In the genomic region with DNA sequence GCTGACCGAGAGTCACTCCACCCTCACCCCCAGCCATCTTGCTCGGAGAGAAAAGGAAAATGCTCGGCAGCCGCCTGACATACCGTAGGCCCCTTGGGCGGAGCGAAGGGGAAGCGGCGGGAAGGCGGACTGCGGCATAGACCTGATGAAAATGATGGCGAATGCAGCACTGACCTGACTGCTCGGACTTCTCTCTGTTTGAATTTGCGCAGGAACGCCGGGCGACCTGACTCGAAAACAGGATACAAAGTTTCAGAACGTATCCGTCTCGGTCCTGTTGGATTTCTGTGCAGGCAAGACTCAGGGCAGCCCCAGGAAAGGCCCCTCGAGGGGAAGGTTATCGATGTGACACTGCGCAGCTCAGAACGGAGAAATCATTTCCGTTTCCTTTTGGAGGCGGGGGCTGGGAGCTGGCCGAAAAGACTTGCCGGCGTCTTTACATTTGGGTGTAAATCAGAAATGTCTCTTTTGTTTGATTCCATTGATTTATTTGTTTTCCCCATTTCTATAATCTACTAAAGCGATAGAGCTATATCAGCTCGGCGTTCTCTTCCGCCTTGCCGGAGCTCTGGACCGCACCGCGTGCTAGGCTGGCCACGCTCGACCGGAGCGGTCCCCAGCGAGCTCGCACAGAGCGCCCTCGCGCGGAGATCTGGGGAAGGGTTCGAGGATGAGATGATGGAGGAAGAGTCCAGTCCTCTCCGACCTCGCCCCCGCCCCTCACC, we compare ENCODE assay signal across 8 mouse cellular contexts. TPM values are rescaled to one million over a fixed set of nuclear protein-coding genes. Genes with fewer than 3 reads are reported as not detected.
DNase-seq lines count a peak whose midpoint lies in the region; ATAC-seq lines count a peak whose summit lies in the region.

Eif2s3x (minus strand) TSS at position 266 of the 725 bp plus-strand sequence.

- peak within 1 kb of the TSS; percentile 79 for H3K27ac ChIP-seq in intestine, embryonic 14.5 days (ENCODE audit: low read depth)

- no peaks in the 10 kb centered on the region for H3K4me1 ChIP-seq in intestine, embryonic 14.5 days (replicated peaks; ENCODE audit: control insufficient read depth, insufficient read depth, low read length)

- peak within 1 kb of the TSS; percentile 79 for H3K4me3 ChIP-seq in intestine, embryonic 14.5 days (ENCODE audit: low read depth, low read length)

- no peaks in the 10 kb centered on the region for H3K9me3 ChIP-seq in intestine, embryonic 14.5 days (ENCODE audit: control insufficient read depth, low read length)

- under 1% methylated on average over 52 of the region's 52 CpGs for WGBS in intestine, embryonic 14.5 days

- H3K9ac ChIP-seq in intestine, embryonic 14.5 days (ENCODE audit: low read length) = peak within 1 kb of the TSS; percentile 76

- DNase-seq in adrenal gland, adult (ENCODE audit: inconsistent age in 2 of 2, low spot score in 1 of 2) = peak; percentile 85 to 98
- peak; percentile 90 for DNase-seq in embryo, embryonic 10.5 days (ENCODE audit: low spot score)
- peak; percentile 86 for DNase-seq in gastrocnemius, postnatal 25 days
- DNase-seq in intestine, embryonic 14.5 days (ENCODE audit: low spot score) = peak; percentile 92
- DNase-seq in left cerebral cortex, postnatal 14 days (ENCODE audit: low spot score in 2 of 2) = peak; percentile 79 to 93
- peak; percentile 92 for DNase-seq in mesoderm, embryonic 11.5 days (ENCODE audit: low read depth, low spot score)
- DNase-seq in right cerebral cortex, postnatal 36 days (ENCODE audit: low spot score in 2 of 2) = peak; percentile 56 to 85
- DNase-seq in yolk sac, embryonic 10.5 days (ENCODE audit: low spot score) = peak; percentile 89

- peaks cover 24% of the 10 kb centered on the region for H3K36me3 ChIP-seq in intestine, embryonic 14.5 days (ENCODE audit: control insufficient read depth, insufficient read depth, low read length)

- peak; percentile 97 for ATAC-seq in intestine, embryonic 14.5 days (replicated peaks; ENCODE audit: low FRiP score, low TSS enrichment, low read depth)

- no peaks in the 10 kb centered on the region for H3K27me3 ChIP-seq in intestine, embryonic 14.5 days (replicated peaks; ENCODE audit: control insufficient read depth, insufficient read depth, low read length)

- peak within 1 kb of the TSS; percentile 71 for H3K4me2 ChIP-seq in intestine, embryonic 14.5 days (ENCODE audit: low read length)

- intact Hi-C loops in left cerebral cortex, postnatal 14 days (cut with DNase I) = loop anchor here (2.0 kb wide), 1 partner anchor 22 kb away; the partner anchor contains the start of gene Klhl15

RNA-seq across cellular contexts. Expression of gene Eif2s3x, which starts in this region (rescaled TPM):
- total RNA-seq in gastrocnemius, postnatal 25 days (2021) = 100 to 1,000 TPM in 1 of 2 experiments, 10 to 100 TPM in 1; 81.6 to 122 TPM
- 75.5 and 123 TPM in 2 replicates for polyA plus RNA-seq in intestine, embryonic 14.5 days (2014; fragmentation: Nextera tagmentation; extraction: Ambion mirVana)
- 100 to 1,000 TPM in 1 of 2 experiments, 10 to 100 TPM in 1; 99.0 to 155 TPM for total RNA-seq in left cerebral cortex, postnatal 14 days (2021)

Comparison
In these comparisons a context has a peak if more than half of its experiments do, and no peak if none do; other contexts are left out.
1. Peak in every context shown above with its lines: DNase-seq, ATAC-seq, H3K4me3 ChIP-seq and H3K27ac ChIP-seq.